Mouse (Mus musculus): Measurements from ENCODE around the gene 4931440F15Rik.
A peak's percentile ranks its signal among the peaks of the same experiment; 100 is the strongest.
"Not testable (repeated sequence)": the region's sequence is repeated elsewhere in the genome, so short reads cannot be mapped to it uniquely, and the experiment has no call there.

Gene 4931440F15Rik

DNA sequence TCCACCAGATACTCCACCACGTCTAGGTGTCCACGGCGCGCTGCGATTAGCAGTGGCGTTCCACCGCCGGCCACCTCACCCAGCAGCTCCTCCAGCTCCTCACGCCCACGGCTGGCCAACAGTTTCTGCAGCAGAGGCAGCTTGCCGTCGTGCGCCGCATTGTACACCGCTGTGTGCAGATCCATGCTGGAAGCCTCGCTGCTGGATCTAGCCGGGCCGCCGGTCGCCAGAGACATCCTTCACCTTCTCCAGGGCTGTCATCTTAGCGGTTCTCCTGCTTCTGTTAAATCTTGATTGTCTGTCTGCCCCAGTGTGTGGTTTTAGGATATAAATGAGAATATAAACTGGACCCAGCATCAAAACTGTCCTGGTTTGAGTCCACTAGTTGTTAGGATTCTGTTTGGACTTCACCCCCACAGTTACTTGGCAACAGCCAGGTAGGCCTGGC, at the start of gene 4931440F15Rik:
Gene 4931440F15Rik (minus strand): TSS at position 398 of the 448 bp plus-strand sequence.
- not testable (repeated sequence) for DNase-seq (ENCODE audit: low spot score)

DNA sequence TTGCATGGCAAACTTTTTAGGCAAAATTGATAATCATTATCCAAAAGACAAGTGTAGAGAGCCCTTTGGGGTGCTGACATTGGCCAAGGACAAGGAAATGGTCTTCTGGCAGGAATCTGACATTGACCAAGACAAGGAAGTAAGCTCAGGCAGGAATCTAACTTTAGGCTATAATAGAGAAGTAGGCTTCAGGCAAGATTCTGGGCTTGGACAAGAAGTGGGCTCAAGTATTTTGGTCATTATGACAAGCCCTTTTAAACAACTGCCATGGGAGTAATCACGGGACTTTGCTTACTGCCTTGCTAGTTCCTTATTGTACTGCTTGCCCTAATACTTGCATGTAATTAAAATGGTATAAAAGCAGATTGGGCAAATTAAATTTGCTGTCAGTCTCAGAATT, 49.3 kb upstream of the 4931440F15Rik start:
- not testable (repeated sequence) for DNase-seq (ENCODE audit: low spot score)

DNA sequence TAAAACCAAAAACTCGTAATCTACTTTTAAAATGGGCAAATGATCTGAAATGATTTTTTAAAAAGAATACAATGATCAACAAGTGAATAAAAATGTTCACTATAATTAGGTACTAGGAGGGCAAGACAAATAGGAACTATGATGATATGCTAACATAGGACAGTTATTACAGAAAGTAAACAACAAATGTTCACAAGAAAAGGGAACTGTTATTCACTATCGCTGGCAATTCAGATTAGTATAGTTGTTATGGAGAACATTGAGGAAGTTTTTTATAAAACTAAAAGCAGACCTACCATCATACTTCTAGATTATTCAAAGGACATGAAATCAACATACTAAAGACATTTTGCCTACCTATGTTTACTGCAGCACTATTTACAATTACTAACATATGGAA, 44.7 kb upstream of the 4931440F15Rik start:
- DNase-seq (ENCODE audit: low spot score): no peak

GRCm38 (mm10) chr11:29864269-29864668, 38.8 kb upstream of the 4931440F15Rik start:
- no peak for DNase-seq (ENCODE audit: low spot score)

DNA sequence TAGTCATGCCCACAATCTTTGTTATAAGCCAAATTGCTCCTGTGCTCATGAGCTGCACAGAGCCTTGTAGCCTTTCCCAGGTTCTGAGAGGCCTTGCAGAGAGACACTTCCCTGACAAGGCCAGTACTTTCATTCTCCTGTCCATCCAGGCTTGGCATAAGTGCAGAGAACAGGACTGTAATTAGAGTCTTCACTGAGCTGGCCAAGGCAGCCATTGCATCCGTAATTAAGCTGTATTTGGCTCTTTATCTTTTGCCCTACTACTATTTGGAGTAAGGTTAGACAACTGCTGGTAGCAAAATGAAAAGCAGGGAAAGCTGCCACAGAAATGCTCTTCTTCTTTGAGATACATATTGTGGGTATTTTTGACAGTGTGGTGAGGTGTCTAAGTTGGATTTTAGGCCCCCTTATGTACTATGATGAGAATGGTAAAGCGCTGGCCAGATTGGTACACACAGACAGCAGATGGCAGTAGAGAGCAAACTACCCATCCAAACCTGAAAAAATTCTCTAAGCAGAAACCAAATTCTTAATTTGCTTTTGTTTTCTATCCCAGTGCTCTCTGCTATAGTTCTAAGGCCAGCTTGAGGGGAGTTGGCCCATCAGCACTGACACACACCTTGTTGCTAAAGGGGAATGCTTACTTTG, 36.4 kb upstream of the 4931440F15Rik start:
- DNase-seq (ENCODE audit: low spot score): no peak

GRCm38 (mm10) chr11:29861040-29861439, 35.6 kb upstream of the 4931440F15Rik start:
- no peak for DNase-seq (ENCODE audit: low spot score)

DNA sequence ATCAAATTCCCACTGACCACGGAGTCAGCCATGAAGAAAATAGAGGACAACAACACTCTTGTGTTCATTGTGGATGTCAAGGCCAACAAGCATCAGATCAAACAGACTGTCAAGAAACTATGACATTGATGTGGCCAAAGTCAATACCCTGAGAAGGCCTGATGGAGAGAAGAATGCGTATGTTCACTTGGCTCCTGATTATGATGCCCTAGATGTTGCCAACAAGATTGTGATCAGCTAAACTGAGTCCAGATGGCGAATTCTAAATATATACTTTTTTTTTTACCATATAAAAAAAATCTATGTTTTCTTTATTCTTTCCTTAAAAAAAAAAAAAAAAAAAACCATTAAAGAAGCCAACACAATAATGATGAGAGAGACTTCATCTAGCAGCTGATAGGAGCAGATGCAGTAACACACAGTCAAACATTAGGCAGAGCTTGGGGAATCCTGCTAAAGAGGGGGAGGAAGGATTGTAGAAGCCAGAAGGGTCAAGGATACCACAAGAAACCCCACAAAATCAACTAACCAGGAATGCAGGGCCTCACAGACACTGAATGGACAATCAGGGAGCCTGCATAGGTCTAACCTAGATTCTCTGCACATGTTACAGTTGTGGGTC, 15.2 kb upstream of the 4931440F15Rik start:
- DNase-seq (ENCODE audit: low spot score): no peak

GRCm38 (mm10) chr11:29839781-29840180, 14.3 kb upstream of the 4931440F15Rik start:
- no peak for DNase-seq (ENCODE audit: low spot score)

DNA sequence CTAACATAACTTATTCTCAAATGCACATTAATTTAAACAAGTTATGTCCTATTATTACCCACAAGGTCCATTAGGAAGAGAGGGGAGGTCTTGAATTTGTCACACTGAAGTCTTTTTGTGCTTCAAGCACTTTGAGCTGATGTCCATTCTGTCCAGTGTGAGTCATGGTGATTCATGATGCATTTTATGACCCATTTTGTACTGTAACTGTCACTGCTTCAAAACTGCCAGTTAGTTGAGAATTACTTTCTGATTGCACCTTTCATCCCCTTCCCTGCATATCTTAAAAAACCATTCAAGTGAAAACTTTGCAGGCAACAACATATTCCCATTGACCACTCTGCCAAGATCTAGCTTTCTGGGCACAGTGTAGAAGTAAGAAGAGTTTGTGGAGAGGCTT, 11.6 kb upstream of the 4931440F15Rik start:
- DNase-seq (ENCODE audit: low spot score): no peak

GRCm38 (mm10) chr11:29827729-29828128, 2.3 kb upstream of the 4931440F15Rik start:
- DNase-seq (ENCODE audit: low spot score): no peak

- no peak for DNase-seq (ENCODE audit: low spot score)
These were observed 533 bp upstream of the 4931440F15Rik start for GRCm38 (mm10) chr11:29826001-29826400.

GRCm38 (mm10) chr11:29824474-29825270, 796 bp downstream of the 4931440F15Rik start:
- not testable (repeated sequence) for DNase-seq (ENCODE audit: low spot score)

DNA sequence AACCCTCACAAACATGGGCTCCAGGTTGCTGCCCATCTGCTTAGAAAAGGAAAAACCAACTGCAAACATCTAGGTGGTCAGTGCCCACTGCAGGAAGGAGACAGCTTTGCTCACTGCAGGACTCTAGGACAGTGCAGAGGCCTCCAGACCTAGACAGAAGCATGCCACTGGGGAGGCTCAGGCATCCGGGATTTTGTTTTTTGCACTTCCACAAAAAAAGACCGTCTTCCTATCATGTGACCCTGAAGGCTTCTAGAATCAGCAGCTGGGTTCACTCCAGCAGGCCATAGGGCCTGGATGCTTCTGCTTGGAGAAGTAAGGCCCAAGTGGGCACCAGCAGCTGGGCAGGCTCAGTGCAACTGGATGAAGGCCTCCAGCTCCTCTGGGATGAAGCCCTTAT, 2.3 kb downstream of the 4931440F15Rik start:
- no peak for DNase-seq (ENCODE audit: low spot score)

- no peak for DNase-seq (ENCODE audit: low spot score)
These were observed 9.8 kb downstream of the 4931440F15Rik start for GRCm38 (mm10) chr11:29815670-29816069.

DNA sequence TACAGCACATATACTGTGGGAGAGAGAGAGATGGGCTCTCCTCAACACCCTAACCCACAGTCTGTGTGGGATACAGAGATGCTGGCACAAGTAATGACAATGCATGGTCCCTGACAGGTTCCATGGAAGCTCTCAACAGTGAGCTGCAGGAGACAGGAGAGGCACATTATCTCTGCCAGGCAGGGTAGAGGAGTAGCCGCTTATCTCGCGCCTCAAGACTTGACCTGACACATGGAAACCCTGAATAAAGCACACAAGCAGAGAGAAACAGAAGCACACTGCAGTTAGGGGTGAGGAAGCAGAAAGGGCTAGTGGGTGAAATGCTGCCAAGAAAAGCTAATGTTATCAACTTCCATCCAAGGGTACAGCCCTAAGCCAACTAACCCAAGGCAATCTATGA, 10.2 kb downstream of the 4931440F15Rik start:
- no peak for DNase-seq (ENCODE audit: low spot score)

GRCm38 (mm10) chr11:29813267-29813666, 12.2 kb downstream of the 4931440F15Rik start:
- no peak for DNase-seq (ENCODE audit: low spot score)

- no peak for DNase-seq (ENCODE audit: low spot score)
These were observed 13.0 kb downstream of the 4931440F15Rik start for GRCm38 (mm10) chr11:29812475-29812874.

- DNase-seq (ENCODE audit: low spot score): no peak
These were observed 15.1 kb downstream of the 4931440F15Rik start for GRCm38 (mm10) chr11:29810324-29810723.

DNA sequence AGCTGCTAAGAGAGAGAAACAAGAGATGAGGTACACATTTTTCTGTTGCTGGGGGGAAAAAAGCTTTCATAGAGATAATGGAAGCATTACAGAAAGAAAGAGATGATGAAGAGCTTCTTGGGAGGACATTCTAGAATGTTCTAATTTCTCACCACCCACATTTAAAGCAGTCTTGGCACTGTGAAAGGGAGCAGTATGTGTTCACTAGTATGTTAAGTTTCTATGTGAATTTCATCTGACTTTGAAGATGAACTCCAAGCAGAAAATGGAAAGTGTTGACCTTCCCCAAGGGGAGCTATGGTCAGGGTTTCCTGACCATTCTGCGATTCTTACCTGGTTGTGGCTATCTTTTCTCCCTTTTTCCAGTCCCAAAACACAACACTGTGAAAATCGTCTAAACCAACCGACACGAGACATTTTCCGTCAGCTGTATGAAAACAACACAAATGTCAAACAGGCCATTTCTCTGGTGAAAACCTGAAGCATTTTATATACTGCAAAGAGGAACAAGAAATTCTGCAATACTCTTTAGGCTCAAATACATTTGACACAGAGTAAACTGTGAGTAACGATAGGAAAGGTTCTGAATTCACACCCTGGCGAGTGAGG, 16.4 kb downstream of the 4931440F15Rik start:
- no peak for DNase-seq (ENCODE audit: low spot score)

DNA sequence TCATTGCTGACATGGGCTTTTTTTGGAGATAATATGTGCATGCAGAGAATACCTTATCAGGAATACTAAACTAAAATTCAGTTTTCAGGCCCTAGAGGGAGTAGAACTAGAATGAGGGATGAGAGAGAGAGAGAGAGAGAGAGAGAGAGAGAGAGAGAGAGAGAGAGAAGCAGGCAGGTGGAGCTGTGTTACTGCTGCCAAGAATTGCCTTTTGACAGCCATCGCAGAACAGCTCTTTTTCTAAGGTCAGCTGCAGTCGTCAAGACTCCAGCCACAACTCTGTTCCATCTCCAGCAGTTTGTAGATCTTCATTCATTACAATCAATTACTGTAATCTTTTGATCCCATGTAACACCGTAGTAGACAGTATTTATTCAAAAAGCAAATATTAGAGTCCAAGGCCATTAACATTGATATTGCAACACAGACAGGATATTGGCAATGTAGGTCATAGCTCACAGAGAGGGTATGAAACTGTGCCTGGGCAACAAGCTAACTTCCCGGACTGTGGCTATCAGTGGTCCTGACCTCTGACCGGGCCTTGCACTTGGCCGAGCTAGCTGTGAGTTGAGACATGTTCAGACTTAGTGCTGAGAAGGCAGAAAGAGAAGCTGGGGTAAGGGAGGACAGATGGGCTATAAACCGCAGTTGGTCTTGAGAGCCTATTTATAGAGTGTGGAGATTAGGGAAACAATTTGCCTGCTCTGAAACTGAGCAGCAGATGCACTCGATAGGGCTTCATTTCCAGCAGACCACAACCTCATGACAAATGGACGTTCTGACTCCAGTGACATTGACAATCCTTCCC, 17.1 kb downstream of the 4931440F15Rik start:
- DNase-seq (ENCODE audit: low spot score): peak; percentile 21

DNA sequence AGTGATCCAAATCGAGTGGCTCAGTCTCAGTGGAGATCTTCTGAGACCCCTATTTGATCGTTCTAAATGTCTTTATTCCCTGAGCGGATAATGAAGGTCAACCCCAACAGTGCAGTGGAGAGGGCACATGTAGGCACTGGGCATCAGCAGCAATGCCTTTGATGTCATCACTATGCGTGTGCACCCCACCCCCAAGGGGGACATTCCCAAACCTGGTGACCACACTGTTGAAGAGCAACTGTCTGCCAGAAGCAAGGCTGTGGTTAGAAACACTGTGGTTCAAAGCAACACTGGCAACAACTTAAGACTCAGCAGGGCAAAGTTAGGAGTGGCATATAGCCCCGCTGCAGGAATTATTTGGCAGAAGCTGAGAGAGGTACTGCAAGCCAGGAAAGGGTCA, 18.1 kb downstream of the 4931440F15Rik start:
- DNase-seq (ENCODE audit: low spot score): no peak
